Mouse (Mus musculus): Measurements from ENCODE around the gene Mipep.

DNA sequence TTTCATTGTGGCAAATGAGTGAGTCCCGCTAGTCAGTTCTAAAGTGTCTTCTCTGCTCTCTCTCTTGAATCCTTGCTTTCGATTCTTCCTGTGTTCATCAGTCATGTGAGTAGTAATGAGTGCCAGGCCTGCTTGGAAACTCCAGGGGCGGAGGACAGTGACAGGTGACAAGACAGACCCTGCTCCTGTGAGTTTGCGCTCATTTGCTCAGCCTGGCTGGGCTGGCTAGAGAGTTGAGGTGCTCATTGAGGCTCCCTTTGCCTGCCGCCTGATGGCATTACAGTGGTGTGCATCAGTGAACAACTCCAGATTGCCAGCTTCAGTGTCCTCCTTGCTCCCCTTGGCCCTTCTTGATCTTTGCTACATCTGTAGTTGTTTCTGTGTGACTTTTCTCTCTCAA is 97.7 kb downstream of the Mipep start:
- TF ChIP-seq CTCF (IDR thresholded peaks at IDR 0.05; ENCODE audit: low read depth): no peak
- TF ChIP-seq EP300 (optimal IDR thresholded peaks at IDR 0.05): no peak

Measured in stomach, postnatal 0 days (tissue).